Mouse (Mus musculus) lung, postnatal 0 days (tissue): ENCODE data around the gene Gpm6b.

ENCODE experiments used
- CTCF ChIP-seq: IDR thresholded peaks from 2 replicates; pipeline ENCODE4 v1.5.1; 2016; ENCODE audit warnings: antibody characterized with exemption, mild to moderate bottlenecking
- EP300 ChIP-seq: IDR thresholded peaks from 2 replicates; pipeline ENCODE4 v1.6.1; 2016; ENCODE audit warnings: antibody characterized with exemption, mild to moderate bottlenecking, control low read depth

GRCm38 (mm10) chrX:166386656-166387055 is 147.9 kb downstream of the Gpm6b start:
- TF ChIP-seq CTCF (no peak), EP300 (no peak)
